Mouse (Mus musculus) testis, adult 2 months (tissue): Measurements from ENCODE around the gene Gpt2. TPM values are rescaled to one million over a fixed set of nuclear protein-coding genes. Genes with fewer than 3 reads are reported as not detected.

Experiments
- H3K27ac ChIP-seq: fragments of 200-500 bp; 2 replicates; pipeline ENCODE4 v1.5.1; 2012; ENCODE audit warnings: low read depth, low read length; ENCODE audit not compliant: control insufficient read depth, insufficient read depth
- H3K27me3 ChIP-seq: fragments of 200-500 bp; 2 replicates; pipeline ENCODE4 v1.6.1; 2012; ENCODE audit warnings: mild to moderate bottlenecking, low read length, moderate library complexity; ENCODE audit not compliant: control insufficient read depth, insufficient read depth
- H3K36me3 ChIP-seq: fragments of 200-500 bp; 2 replicates; pipeline ENCODE4 v1.6.1; 2012; ENCODE audit warnings: mild to moderate bottlenecking, low read length; ENCODE audit not compliant: control insufficient read depth, insufficient read depth
- H3K4me1 ChIP-seq: fragments of 200-500 bp; 2 replicates; pipeline ENCODE4 v1.6.1; 2012; ENCODE audit warnings: low read length; ENCODE audit not compliant: control insufficient read depth, insufficient read depth
- H3K4me3 ChIP-seq: fragments of 200-500 bp; 2 replicates; pipeline ENCODE4 v1.5.1; 2012; ENCODE audit warnings: low read depth, mild to moderate bottlenecking, low read length, moderate library complexity, mixed read lengths; ENCODE audit not compliant: control insufficient read depth
- CTCF ChIP-seq: fragments of 200-500 bp; IDR thresholded peaks from 2 replicates; pipeline ENCODE4 v1.5.1; 2012; ENCODE audit warnings: low read depth, mild to moderate bottlenecking, inconsistent platforms, low read length, moderate library complexity; ENCODE audit not compliant: control insufficient read depth, insufficient read depth, insufficient replicate concordance
- POLR2A ChIP-seq: fragments of 200-500 bp; IDR thresholded peaks from 2 replicates; pipeline ENCODE4 v1.6.1; 2012; ENCODE audit warnings: low read depth, mild to moderate bottlenecking, inconsistent platforms, low read length, moderate library complexity; ENCODE audit not compliant: control insufficient read depth
- polyA plus RNA-seq: library from polyadenylated mRNA; depleted of rRNA; stranded (reverse); fragments of >200 nt; gene quantifications from 2 replicates; pipeline ENCODE4 v1.2.3, GENCODE M21; 2012

The Gpt2 gene
- polyA plus RNA-seq, 1 experiment = 15.6 TPM

- no peaks in the 10 kb centered on the region for H3K36me3 ChIP-seq
- H3K27ac ChIP-seq = no peak overlapping the region
- no peak for TF ChIP-seq POLR2A
- TF ChIP-seq CTCF = no peak
- H3K4me1 ChIP-seq = peaks cover 4% of the 10 kb centered on the region
- no peaks in the 10 kb centered on the region for H3K27me3 ChIP-seq
- no peak overlapping the region for H3K4me3 ChIP-seq
Measured at GRCm38 (mm10) chr8:85528959-85529358, 36.6 kb downstream of the Gpt2 start.

DNA sequence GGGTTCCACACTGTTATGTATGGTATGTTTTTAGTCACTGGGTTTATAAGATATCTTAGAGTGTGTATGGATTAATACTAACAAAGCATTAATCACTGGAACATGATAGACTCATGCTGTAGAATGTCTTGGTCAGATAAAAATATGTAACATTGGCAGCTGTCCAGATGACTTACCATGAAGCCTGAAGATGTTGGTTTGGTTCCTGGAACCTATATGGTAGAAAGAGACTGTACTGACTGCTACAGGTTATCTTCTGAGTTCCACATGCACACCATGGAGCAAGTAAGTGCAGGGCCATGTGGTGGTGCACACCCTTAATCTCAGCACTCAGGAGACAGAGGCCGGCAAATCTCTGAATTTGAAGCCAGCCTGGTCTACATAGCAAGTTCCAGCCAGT lies 38.3 kb downstream of the Gpt2 start:
- no peaks in the 10 kb centered on the region for H3K27me3 ChIP-seq
- H3K27ac ChIP-seq = no peak overlapping the region
- H3K36me3 ChIP-seq = no peaks in the 10 kb centered on the region
- peaks cover 4% of the 10 kb centered on the region for H3K4me1 ChIP-seq
- TF ChIP-seq POLR2A (no peak), CTCF (no peak)
- H3K4me3 ChIP-seq = no peak overlapping the region

DNA sequence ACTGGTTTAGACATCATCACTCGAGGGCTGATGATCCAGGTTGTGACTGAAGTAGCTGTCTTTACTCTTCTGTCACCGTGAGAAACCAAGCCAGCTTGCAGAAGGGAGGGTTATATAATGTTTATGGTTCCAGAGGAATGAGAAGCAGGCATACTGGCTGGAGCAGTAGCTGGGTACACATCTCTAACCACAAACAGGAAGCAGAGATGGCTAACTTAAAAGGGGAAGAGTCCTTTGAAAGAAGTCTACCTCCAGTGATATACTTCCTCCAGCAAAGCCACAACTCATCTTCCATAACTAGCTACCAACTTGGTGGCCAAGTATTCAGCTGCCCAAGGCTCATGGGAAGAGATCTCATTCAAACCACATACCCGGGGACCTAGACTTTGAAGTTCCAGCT lies 39.1 kb downstream of the Gpt2 start:
- no peak overlapping the region for H3K27ac ChIP-seq
- no peaks in the 10 kb centered on the region for H3K27me3 ChIP-seq
- no peak for TF ChIP-seq POLR2A
- TF ChIP-seq CTCF = no peak
- no peaks in the 10 kb centered on the region for H3K36me3 ChIP-seq
- H3K4me3 ChIP-seq = no peak overlapping the region
- peaks cover 2% of the 10 kb centered on the region for H3K4me1 ChIP-seq

- H3K4me1 ChIP-seq = no peaks in the 10 kb centered on the region
- no peak overlapping the region for H3K27ac ChIP-seq
- no peak for TF ChIP-seq CTCF
- no peak for TF ChIP-seq POLR2A
- no peak overlapping the region for H3K4me3 ChIP-seq
- no peaks in the 10 kb centered on the region for H3K36me3 ChIP-seq
- H3K27me3 ChIP-seq = no peaks in the 10 kb centered on the region
Measured at GRCm38 (mm10) chr8:85532843-85533242, 40.5 kb downstream of the Gpt2 start.

DNA sequence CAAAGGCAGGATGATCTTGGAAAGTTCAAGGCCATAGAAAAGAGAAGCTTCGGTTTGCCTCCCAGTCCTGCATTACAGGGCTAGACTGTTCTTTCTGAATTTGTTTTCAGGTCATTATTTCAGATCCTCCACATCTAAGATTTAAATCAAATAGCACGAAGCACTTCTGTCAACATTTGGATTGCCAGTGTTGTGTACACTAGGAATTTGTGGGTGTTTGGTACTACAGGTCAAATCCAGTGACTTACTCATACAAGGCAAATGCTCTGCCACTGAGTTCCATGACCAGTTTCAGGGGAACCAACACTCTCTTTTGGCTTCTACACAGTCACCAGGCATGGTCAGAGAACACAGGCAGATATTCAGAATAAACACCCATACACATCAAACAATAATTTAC lies 41.1 kb downstream of the Gpt2 start:
- no peaks in the 10 kb centered on the region for H3K36me3 ChIP-seq
- TF ChIP-seq POLR2A (no peak), CTCF (no peak)

GRCm38 (mm10) chr8:85534163-85534562 lies 41.8 kb downstream of the Gpt2 start:
- H3K27me3 ChIP-seq = no peaks in the 10 kb centered on the region
- no peaks in the 10 kb centered on the region for H3K4me1 ChIP-seq
- H3K4me3 ChIP-seq = no peak overlapping the region
- TF ChIP-seq POLR2A (no peak), CTCF (no peak)
- H3K27ac ChIP-seq = no peak overlapping the region
- H3K36me3 ChIP-seq = no peaks in the 10 kb centered on the region

More for the DNA sequence above, 41.1 kb downstream of the Gpt2 start:
- H3K4me1 ChIP-seq = no peaks in the 10 kb centered on the region
- H3K27me3 ChIP-seq = no peaks in the 10 kb centered on the region
- no peak overlapping the region for H3K27ac ChIP-seq
- H3K4me3 ChIP-seq = no peak overlapping the region

DNA sequence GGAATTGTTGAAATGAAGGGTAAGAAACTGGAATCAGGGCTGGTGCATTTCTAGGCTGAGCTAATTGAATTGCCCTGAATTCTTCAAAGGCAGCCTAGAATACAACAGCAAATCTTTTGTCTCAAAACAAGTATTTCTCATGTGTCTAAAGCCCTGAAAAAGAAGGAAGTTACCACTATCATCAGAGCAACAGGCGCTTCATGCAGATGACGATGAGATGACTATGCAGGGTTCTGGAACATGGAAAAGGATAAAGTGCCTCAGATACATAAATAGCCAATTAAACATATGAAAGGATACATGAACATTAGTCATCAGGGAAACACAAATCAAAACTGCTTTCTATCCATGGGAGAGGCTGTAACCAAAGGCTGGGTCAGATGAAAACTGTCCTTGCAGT lies 44.0 kb downstream of the Gpt2 start:
- TF ChIP-seq CTCF (no peak), POLR2A (no peak)
- Histone ChIP-seq H3K27me3 (no peaks in the 10 kb centered on the region), H3K27ac (no peak overlapping the region), H3K4me1 (no peaks in the 10 kb centered on the region), H3K4me3 (no peak overlapping the region), H3K36me3 (no peaks in the 10 kb centered on the region)

- H3K36me3 ChIP-seq = peaks cover 5% of the 10 kb centered on the region
- no peaks in the 10 kb centered on the region; the same call in 1 of the 2 replicates for H3K4me1 ChIP-seq
- no peak overlapping the region for H3K4me3 ChIP-seq
- H3K27ac ChIP-seq = no peak overlapping the region
- TF ChIP-seq CTCF (no peak), POLR2A (no peak)
- no peaks in the 10 kb centered on the region for H3K27me3 ChIP-seq
Measured at GRCm38 (mm10) chr8:85551934-85552333, 59.6 kb downstream of the Gpt2 start.
